Mouse (Mus musculus): ENCODE measurements at regions not wholly inside any gene's neighbourhood (a gene's known extent, or its start where the extent isn't known, plus 50 kb on each side); places are given as distances from the start of the nearest gene placed in this dataset.
"Not testable (repeated sequence)": the region's sequence is repeated elsewhere in the genome, so short reads cannot be mapped to it uniquely, and the experiment has no call there.

- no peak for DNase-seq
These were observed 54.7 kb upstream of the Commd3 start for GRCm38 (mm10) chr2:18617520-18617919.

GRCm38 (mm10) chr2:18609868-18610185, 62.4 kb upstream of the Commd3 start:
- no peak for DNase-seq

GRCm38 (mm10) chr2:18609075-18609867, 62.9 kb upstream of the Commd3 start:
- peak in 1 of 2 experiments; percentile 12 for DNase-seq

- peak in 1 of 2 experiments; percentile 17 for DNase-seq
These were observed 63.7 kb upstream of the Commd3 start for GRCm38 (mm10) chr2:18608260-18609074.

GRCm38 (mm10) chr2:18607586-18608259, 64.5 kb upstream of the Commd3 start:
- DNase-seq = no peak

- no peak for DNase-seq
These were observed 65.1 kb upstream of the Commd3 start for GRCm38 (mm10) chr2:18607088-18607487.

- DNase-seq = no peak
These were observed 80.0 kb upstream of the Commd3 start for GRCm38 (mm10) chr2:18592221-18592620.

- DNase-seq = no peak
These were observed 84.0 kb upstream of the Commd3 start for GRCm38 (mm10) chr2:18588232-18588631.

- peak in 1 of 2 experiments; percentile 8 for DNase-seq
These were observed 84.4 kb upstream of the Commd3 start for GRCm38 (mm10) chr2:18587746-18588231.

- peak; percentile 81 to 84 for DNase-seq
These were observed 85.1 kb upstream of the Commd3 start for GRCm38 (mm10) chr2:18586925-18587724.

GRCm38 (mm10) chr2:18585564-18586336, 86.4 kb upstream of the Commd3 start:
- peak; percentile 15 to 38 for DNase-seq

- DNase-seq = no peak
These were observed 114.1 kb upstream of the Commd3 start for GRCm38 (mm10) chr2:18558133-18558532.

- no peak for DNase-seq
These were observed 124.1 kb upstream of the Commd3 start for GRCm38 (mm10) chr2:18547964-18548643.

GRCm38 (mm10) chr2:18524387-18524786, 131.8 kb upstream of the Dnajc1 start:
- no peak for DNase-seq

GRCm38 (mm10) chr2:18523911-18524310, 131.3 kb upstream of the Dnajc1 start:
- DNase-seq = no peak

GRCm38 (mm10) chr2:18513435-18513834, 120.8 kb upstream of the Dnajc1 start:
- no peak for DNase-seq

GRCm38 (mm10) chr2:18509317-18509716, 116.7 kb upstream of the Dnajc1 start:
- no peak for DNase-seq

- peak in 1 of 2 experiments; percentile 2 for DNase-seq
These were observed 80.7 kb upstream of the Dnajc1 start for GRCm38 (mm10) chr2:18473361-18473771.

GRCm38 (mm10) chr2:18460901-18461300, 68.3 kb upstream of the Dnajc1 start:
- no peak for DNase-seq

- not testable (repeated sequence) for DNase-seq
These were observed 67.7 kb upstream of the Dnajc1 start for GRCm38 (mm10) chr2:18460281-18460680.

Measured in adrenal gland, postnatal 36 days (tissue).